Mouse (Mus musculus): ENCODE data around the gene Psmd3.

GRCm38 (mm10) chr11:98664091-98664490 is 18.3 kb upstream of the Psmd3 start, which contains the start of gene Gsdma:
- no peak for TF ChIP-seq CTCF (IDR thresholded peaks at IDR 0.05; ENCODE audit: low read depth, low read length)
- no peak for TF ChIP-seq TAL1 (conservative IDR thresholded peaks at IDR 0.05; ENCODE audit: low read depth, low read length)
- TF ChIP-seq GATA1 (IDR thresholded peaks at IDR 0.05; ENCODE audit: borderline replicate concordance, low read length), result no peak
- TF ChIP-seq POLR2AphosphoS5 (IDR thresholded peaks at IDR 0.05; ENCODE audit: insufficient replicate concordance, low read depth, low read length), result no peak
- TF ChIP-seq GATA2 (IDR thresholded peaks at IDR 0.05; ENCODE audit: borderline replicate concordance, low read depth, low read length), result no peak
